Mouse (Mus musculus) frontal cortex, postnatal 25 days (tissue): ENCODE data around the gene Kif28.
A peak's percentile ranks its signal among the peaks of the same experiment; 100 is the strongest.
"Not testable (repeated sequence)": the region's sequence is repeated elsewhere in the genome, so short reads cannot be mapped to it uniquely, and the experiment has no call there.

ENCODE experiments used
- DNase-seq, 2 experiments: peaks; one replicate each; pipeline ENCODE4 v3.0.0; 2022; ENCODE audit warnings: low spot score in 2 of 2

Gene Kif28

GRCm38 (mm10) chr1:179704150-179704549 is 40.9 kb downstream of the Kif28 start:
- no peak for DNase-seq

GRCm38 (mm10) chr1:179689479-179689878 is 55.6 kb downstream of the Kif28 start:
- DNase-seq = no peak

DNA sequence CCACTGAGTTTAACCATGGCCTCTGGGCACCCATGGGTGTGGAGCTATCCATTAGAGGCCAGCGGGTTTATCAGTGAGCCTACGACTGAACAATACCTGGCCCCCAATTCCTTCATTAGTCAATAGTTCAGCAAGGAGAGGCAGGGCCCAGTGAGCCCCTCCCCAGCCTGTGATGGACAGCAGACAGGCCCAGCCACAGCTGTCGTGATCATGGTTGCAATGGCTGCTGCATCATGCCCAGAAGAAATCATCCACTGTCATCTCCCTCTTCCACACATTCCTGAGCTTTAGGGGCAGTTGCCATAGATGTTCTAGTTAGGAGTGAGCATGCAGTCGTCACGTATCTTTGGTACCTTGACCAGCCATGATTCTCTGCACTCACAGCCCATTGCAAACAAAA is 56.2 kb downstream of the Kif28 start:
- DNase-seq = no peak

- no peak for DNase-seq
Measured at GRCm38 (mm10) chr1:179688415-179688814, 56.7 kb downstream of the Kif28 start.

DNA sequence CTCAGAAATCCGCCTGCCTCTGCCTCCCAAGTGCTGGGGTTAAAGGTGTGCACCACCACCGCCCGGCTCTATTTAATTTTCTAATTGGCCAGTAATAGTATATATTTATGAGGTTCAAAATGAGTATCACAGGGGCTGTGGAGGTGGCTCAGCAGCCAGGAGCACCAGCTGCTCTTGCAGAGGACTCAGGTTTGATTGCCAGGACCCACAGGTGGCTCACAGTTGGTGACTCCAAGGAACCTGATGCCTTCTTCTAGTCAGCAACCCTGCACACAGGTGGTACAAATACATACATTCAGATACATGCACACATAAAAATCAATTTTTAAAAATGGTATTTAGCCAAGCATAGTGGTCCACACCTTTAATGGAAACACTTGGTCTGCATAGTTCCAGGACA is 57.1 kb downstream of the Kif28 start:
- DNase-seq = no peak

GRCm38 (mm10) chr1:179687305-179687704 is 57.8 kb downstream of the Kif28 start:
- DNase-seq = no peak

DNA sequence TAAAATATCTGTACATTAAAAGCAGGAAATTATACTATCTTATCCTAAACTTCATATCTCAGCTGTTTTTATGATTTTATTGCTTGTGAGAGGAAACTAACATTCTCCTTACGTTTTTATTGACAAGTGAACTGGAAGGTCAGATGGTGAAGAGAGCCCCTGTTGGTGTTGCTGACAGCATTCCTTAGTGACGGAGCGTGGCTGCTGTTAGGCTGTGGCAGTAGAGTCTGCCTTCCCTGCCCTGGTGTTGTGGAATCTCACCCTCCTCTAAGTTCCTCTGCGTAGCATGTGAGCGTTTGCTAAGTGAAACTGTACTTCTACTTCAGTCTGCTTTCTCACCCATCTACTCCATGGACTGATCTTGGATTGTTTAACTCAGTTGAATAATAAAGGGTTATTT is 58.3 kb downstream of the Kif28 start:
- no peak for DNase-seq

- no peak for DNase-seq
Measured at GRCm38 (mm10) chr1:179686348-179686747, 58.7 kb downstream of the Kif28 start.

DNA sequence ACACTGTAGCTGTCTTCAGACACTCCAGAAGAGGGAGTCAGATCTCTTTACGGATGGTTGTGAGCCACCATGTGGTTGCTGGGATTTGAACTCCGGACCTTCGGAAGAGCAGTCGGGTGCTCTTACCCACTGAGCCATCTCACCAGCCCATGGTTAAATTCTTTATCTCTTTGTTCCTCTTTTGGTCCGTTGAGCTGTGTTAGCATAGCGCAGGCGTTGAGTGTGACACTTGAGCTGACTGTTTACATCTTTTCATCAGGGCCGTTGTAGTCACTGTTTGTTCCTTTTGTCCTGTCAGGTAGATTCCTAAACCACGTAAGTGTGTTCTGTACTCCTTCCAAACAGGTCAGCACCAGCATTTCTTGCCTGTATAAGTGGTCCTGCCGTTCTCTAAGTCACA is 62.3 kb downstream of the Kif28 start:
- not testable (repeated sequence) for DNase-seq

- no peak for DNase-seq
Measured at GRCm38 (mm10) chr1:179679326-179679725, 65.7 kb downstream of the Kif28 start.

DNA sequence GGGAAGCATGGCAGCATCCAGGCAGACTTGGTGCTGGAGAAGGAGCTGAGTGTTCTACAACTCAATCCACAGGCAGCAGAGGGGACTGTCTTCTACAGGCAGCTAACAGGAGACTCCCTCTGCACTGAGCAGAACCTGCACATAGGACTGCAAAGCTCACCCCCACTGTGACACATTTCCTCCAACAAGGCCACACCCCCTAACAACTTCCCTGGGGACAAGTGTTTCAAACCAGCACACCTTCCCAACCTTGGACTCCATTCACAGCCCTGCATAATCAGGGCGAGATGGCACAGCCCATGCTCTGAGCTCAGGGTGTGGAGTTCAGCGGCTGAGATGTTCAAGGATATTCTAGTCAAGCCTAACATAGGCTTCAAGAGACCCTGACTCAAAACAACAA is 68.0 kb downstream of the Kif28 start:
- DNase-seq = no peak

DNA sequence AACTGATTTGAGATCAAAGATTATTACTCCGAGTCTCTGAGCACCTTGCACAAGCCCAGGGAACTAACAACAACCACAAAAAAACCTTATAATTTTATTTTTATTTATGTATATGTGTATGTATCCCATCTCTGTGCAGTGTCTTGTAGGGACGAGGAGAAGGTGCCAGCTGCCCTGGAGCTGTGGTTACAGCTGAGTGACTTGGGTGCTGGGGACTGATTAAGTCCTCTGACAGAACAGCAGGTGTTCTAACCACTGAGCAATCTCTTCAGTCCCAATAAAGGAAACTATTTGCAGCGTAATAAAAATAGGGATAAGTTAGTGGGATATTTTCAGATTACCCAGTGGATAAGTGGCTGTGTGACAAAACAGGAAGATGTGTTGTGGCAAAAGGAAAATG is 70.7 kb downstream of the Kif28 start:
- no peak for DNase-seq

DNA sequence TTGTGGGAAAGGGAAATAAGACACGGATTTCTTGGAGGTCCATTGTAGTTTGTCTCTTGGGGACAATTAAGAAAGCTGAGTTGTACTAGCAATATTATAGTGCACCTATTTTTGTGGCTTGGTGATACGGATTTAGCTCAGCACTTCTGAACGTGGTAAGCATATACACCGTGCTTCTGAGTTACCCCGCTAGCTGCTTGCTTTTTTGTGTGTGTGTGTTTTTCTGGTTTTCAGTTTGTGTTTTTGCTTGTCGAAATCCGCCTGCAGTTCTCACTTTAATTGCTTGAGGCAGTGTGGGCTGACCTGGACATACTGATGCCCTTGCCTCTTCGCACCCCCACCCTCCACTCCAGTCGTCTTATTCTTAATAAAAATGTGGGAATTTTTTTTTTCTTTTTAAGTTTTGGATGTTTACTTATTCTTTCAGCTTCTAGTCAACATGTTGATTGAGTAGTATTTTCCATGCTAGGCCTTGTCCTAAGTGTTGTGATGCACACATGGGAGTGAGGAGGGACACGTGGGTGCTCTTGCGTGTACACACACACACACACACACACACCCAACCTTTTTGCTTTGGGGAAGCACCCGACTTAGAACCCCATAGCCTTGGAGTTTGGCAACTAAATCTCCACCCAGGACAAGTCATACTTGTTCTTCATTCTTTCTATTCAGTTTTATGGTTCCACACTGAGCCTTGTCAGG is 76.1 kb downstream of the Kif28 start:
- DNase-seq = no peak

- peak; percentile 60 to 66 for DNase-seq
Measured at GRCm38 (mm10) chr1:179668013-179668805, 76.9 kb downstream of the Kif28 start, which contains the start of gene Sccpdh. TSS of gene Sccpdh (plus strand) at chr1:179668210.

- DNase-seq = no peak
Measured at GRCm38 (mm10) chr1:179667450-179667849, 77.6 kb downstream of the Kif28 start.

GRCm38 (mm10) chr1:179666971-179667370 is 78.1 kb downstream of the Kif28 start:
- no peak for DNase-seq

GRCm38 (mm10) chr1:179664309-179664930 is 80.7 kb downstream of the Kif28 start:
- DNase-seq = no peak

DNA sequence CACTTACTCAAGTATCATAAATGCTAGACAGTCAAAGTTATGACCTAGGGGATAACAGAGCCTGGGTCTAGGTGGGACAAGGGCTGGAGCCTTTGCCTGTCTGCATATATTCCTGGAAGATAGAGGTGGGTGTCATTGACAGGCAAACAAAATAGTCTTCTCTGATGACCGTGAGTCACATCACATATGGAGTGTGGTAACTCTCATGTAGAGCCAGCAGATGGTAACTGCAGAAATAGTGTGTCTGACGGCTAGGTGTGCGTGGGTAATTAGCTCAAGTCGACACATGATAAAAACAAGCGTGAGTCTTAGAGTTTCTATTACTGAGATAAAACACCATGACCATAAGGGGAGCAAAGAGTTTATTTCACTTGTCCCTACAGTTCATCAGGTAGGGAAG is 82.0 kb downstream of the Kif28 start:
- DNase-seq = no peak

DNA sequence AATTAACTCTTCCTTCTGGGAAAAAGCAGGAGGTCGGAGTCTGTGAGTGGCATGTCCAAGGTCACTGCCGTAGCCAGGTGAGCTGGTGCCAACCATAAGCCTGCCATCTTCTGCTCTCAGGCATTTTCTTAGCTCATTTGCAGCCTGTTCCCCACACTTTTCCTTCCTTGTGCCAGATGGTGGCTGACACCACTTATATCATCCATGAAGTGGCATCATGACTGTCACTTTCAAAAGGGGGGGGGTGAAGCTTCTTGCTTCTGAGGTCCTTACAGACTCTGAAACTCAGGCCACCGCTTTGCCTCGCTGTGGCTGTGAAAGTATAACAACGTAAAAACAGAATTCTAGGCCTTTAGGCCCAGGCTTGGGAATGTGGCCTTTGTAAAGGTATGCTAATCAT is 93.8 kb downstream of the Kif28 start:
- DNase-seq = no peak

GRCm38 (mm10) chr1:179650284-179650683 is 94.8 kb downstream of the Kif28 start:
- DNase-seq = no peak

GRCm38 (mm10) chr1:179649324-179649723 is 95.7 kb downstream of the Kif28 start:
- no peak for DNase-seq

DNA sequence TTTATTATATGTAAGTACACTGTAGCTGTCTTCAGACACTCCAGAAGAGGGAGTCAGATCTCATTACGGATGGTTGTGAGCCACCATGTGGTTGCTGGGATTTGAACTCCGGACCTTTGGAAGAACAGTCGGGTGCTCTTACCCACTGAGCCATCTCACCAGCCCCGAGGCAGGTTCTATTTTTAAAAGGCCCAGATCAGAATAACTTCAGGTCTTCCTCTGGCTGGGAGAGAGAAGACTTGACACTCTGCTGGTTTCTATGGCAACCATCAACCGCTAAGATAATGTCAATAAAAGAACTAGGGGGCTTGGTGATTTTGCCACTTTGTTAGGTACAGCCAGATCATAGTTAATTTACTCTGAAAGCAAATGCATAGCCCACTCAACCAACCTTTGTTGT is 96.4 kb downstream of the Kif28 start:
- not testable (repeated sequence) for DNase-seq

- DNase-seq = no peak
Measured at GRCm38 (mm10) chr1:179645980-179646268, 99.1 kb downstream of the Kif28 start.
